Mouse (Mus musculus) lung, embryonic 14.5 days (tissue): ENCODE data around the gene Adra2b. TPM values are rescaled to one million over a fixed set of nuclear protein-coding genes. Genes with fewer than 3 reads are reported as not detected.

Source experiments
- ATAC-seq: fragments of 200-750 bp; cut with Nextera tagmentation; 2 replicates; pipeline ENCODE4 v1.8.0; 2017; ENCODE audit warnings: mild to moderate bottlenecking, moderate TSS enrichment, moderate library complexity; ENCODE audit not compliant: insufficient read depth
- DNase-seq: peaks from one replicate; pipeline ENCODE4 v3.0.0-alpha.2; 2015
- H3K27ac ChIP-seq: fragments of 300-500 bp; sonication (generic); 2 replicates; pipeline ENCODE4 v1.5.1; 2014; ENCODE audit warnings: low read depth, mild to moderate bottlenecking, moderate library complexity
- H3K27me3 ChIP-seq: fragments of 300-500 bp; sonication (generic); 2 replicates; pipeline ENCODE4 v1.6.1; 2014; ENCODE audit warnings: low read length, control low read depth; ENCODE audit not compliant: insufficient read depth
- H3K36me3 ChIP-seq: fragments of 300-500 bp; sonication (generic); 2 replicates; pipeline ENCODE4 v1.6.1; 2014; ENCODE audit warnings: control low read depth; ENCODE audit not compliant: insufficient read depth
- H3K4me1 ChIP-seq: fragments of 300-500 bp; sonication (generic); 2 replicates; pipeline ENCODE4 v1.6.1; 2014; ENCODE audit warnings: antibody characterized with exemption, control low read depth; ENCODE audit not compliant: insufficient read depth
- H3K4me2 ChIP-seq: fragments of 300-500 bp; sonication (generic); 2 replicates; pipeline ENCODE4 v1.6.1; 2014; ENCODE audit warnings: mild to moderate bottlenecking
- H3K4me3 ChIP-seq: fragments of 300-500 bp; sonication (generic); 2 replicates; pipeline ENCODE4 v1.5.1; 2014; ENCODE audit warnings: low read depth, low read length
- H3K9ac ChIP-seq: fragments of 300-500 bp; sonication (generic); 2 replicates; pipeline ENCODE4 v1.6.1; 2014
- H3K9me3 ChIP-seq: fragments of 300-500 bp; sonication (generic); 2 replicates; pipeline ENCODE4 v1.6.1; 2016; ENCODE audit warnings: low read depth, low read length, control low read depth
- CTCF ChIP-seq: IDR thresholded peaks from 2 replicates; pipeline ENCODE4 v1.5.1; 2016; ENCODE audit warnings: antibody characterized with exemption, low read depth
- WGBS: fragments of 180-500 bp; shearing (Covaris S2); extraction: QIAGEN DNeasy Blood & Tissue Kit; methylation state at CpG from one replicate; pipeline ENCODE4 v1.1.7; 2014; 5-methylcytosine and 5-hydroxymethylcytosine counted together
- polyA plus RNA-seq: library from polyadenylated mRNA; unstranded; fragments of >200 nt; fragmentation: Nextera tagmentation; extraction: Ambion mirVana; gene quantifications from 2 replicates; pipeline ENCODE4 v1.2.1, GENCODE M21; 2014

The Adra2b gene
- polyA plus RNA-seq, 1 experiment from 2014 or later, result not detected

- H3K4me2 ChIP-seq, result peak overlapping the region; percentile 92; the same call in 1 of the 2 replicates
- 0 out of 2 replicates have a peak, but pooled peaks cover 2% of the 10 kb centered on the region for H3K36me3 ChIP-seq
- no peak for DNase-seq
- ATAC-seq, result no peak
- no peaks in the 10 kb centered on the region for H3K9me3 ChIP-seq
- H3K9ac ChIP-seq, result no peak overlapping the region
- H3K4me1 ChIP-seq, result no peaks in the 10 kb centered on the region
- no peak for TF ChIP-seq CTCF
- no peak overlapping the region for H3K4me3 ChIP-seq
- no peak overlapping the region for H3K27ac ChIP-seq
- H3K27me3 ChIP-seq, result peaks cover 20% of the 10 kb centered on the region
- WGBS, result 51% methylated on average over 11 of the region's 11 CpGs
Measured at GRCm38 (mm10) chr2:127335078-127335541, 27.9 kb upstream of the Adra2b start.

- Histone ChIP-seq H3K27me3 (peaks cover 20% of the 10 kb centered on the region), H3K4me2 (peak within 1 kb of the TSS; percentile 92), H3K9me3 (no peaks in the 10 kb centered on the region), H3K4me3 (peak within 1 kb of the TSS; percentile 54), H3K36me3 (0 out of 2 replicates have a peak, but pooled peaks cover 2% of the 10 kb centered on the region), H3K4me1 (no peaks in the 10 kb centered on the region), H3K27ac (no peak within 1 kb of the TSS; the same call in 1 of the 2 replicates), H3K9ac (peak within 1 kb of the TSS; percentile 59)
- peak; percentile 88 for ATAC-seq
- DNase-seq, result peak; percentile 81
- WGBS, result under 1% methylated on average over 67 of the region's 76 CpGs
- no peak for TF ChIP-seq CTCF
Measured at GRCm38 (mm10) chr2:127335767-127336496, 27.1 kb upstream of the Adra2b start, which contains the start of gene Dusp2. Gene Dusp2 (plus strand): TSS chr2:127336159.

GRCm38 (mm10) chr2:127336497-127336832 is 26.5 kb upstream of the Adra2b start:
- Histone ChIP-seq H3K9ac (peak overlapping the region; percentile 59), H3K27me3 (peaks cover 20% of the 10 kb centered on the region), H3K4me1 (no peaks in the 10 kb centered on the region), H3K4me3 (peak overlapping the region; percentile 54), H3K27ac (no peak overlapping the region; the same call in 1 of the 2 replicates), H3K36me3 (0 out of 2 replicates have a peak, but pooled peaks cover 2% of the 10 kb centered on the region), H3K4me2 (peak overlapping the region; percentile 92), H3K9me3 (no peaks in the 10 kb centered on the region)
- no peak for TF ChIP-seq CTCF
- WGBS, result 2% methylated on average over 33 of the region's 33 CpGs
- ATAC-seq (no peak), DNase-seq (no peak)

- H3K27ac ChIP-seq, result no peak overlapping the region
- peaks cover 20% of the 10 kb centered on the region for H3K27me3 ChIP-seq
- DNase-seq (no peak), ATAC-seq (no peak)
- H3K36me3 ChIP-seq, result 0 out of 2 replicates have a peak, but pooled peaks cover 2% of the 10 kb centered on the region
- H3K4me1 ChIP-seq, result no peaks in the 10 kb centered on the region
- H3K9me3 ChIP-seq, result no peaks in the 10 kb centered on the region
- H3K4me3 ChIP-seq, result peak overlapping the region; percentile 54
- peak overlapping the region; percentile 92 for H3K4me2 ChIP-seq
- no peak for TF ChIP-seq CTCF
- H3K9ac ChIP-seq, result peak overlapping the region; percentile 59
- WGBS, result 31% methylated on average over 5 of the region's 5 CpGs
Measured at GRCm38 (mm10) chr2:127336885-127337284, 26.1 kb upstream of the Adra2b start.

GRCm38 (mm10) chr2:127337531-127337930 is 25.5 kb upstream of the Adra2b start:
- no peaks in the 10 kb centered on the region for H3K4me1 ChIP-seq
- WGBS, result 52% methylated on average over 11 of the region's 11 CpGs
- no peak for ATAC-seq

GRCm38 (mm10) chr2:127338012-127338411 is 25.0 kb upstream of the Adra2b start:
- DNase-seq (no peak), ATAC-seq (no peak)
- H3K27me3 ChIP-seq, result peaks cover 20% of the 10 kb centered on the region
- no peak overlapping the region for H3K27ac ChIP-seq
- H3K4me2 ChIP-seq, result peak overlapping the region; percentile 92
- no peak overlapping the region for H3K9ac ChIP-seq
- H3K36me3 ChIP-seq, result 0 out of 2 replicates have a peak, but pooled peaks cover 2% of the 10 kb centered on the region
- WGBS, result 45% methylated on average over 7 of the region's 7 CpGs
- H3K4me1 ChIP-seq, result no peaks in the 10 kb centered on the region
- H3K9me3 ChIP-seq, result no peaks in the 10 kb centered on the region
- H3K4me3 ChIP-seq, result peak overlapping the region; percentile 54; the same call in 1 of the 2 replicates
- TF ChIP-seq CTCF, result no peak

More at GRCm38 (mm10) chr2:127337531-127337930, 25.5 kb upstream of the Adra2b start:
- Histone ChIP-seq H3K27ac (no peak overlapping the region), H3K9ac (peak overlapping the region; percentile 6; the same call in 1 of the 2 replicates), H3K4me2 (peak overlapping the region; percentile 92), H3K27me3 (peaks cover 20% of the 10 kb centered on the region), H3K36me3 (0 out of 2 replicates have a peak, but pooled peaks cover 2% of the 10 kb centered on the region), H3K9me3 (no peaks in the 10 kb centered on the region), H3K4me3 (peak overlapping the region; percentile 54)
- DNase-seq, result no peak
- no peak for TF ChIP-seq CTCF

- DNase-seq (no peak), ATAC-seq (no peak)
- no peaks in the 10 kb centered on the region for H3K4me1 ChIP-seq
- H3K4me3 ChIP-seq, result peak within 1 kb of the TSS; percentile 54
- H3K9me3 ChIP-seq, result no peaks in the 10 kb centered on the region
- no peak within 1 kb of the TSS for H3K27ac ChIP-seq
- peak within 1 kb of the TSS; percentile 6; the same call in 1 of the 2 replicates for H3K9ac ChIP-seq
- TF ChIP-seq CTCF, result no peak
- H3K27me3 ChIP-seq, result peaks cover 20% of the 10 kb centered on the region
- 0 out of 2 replicates have a peak, but pooled peaks cover 2% of the 10 kb centered on the region for H3K36me3 ChIP-seq
- H3K4me2 ChIP-seq, result peak within 1 kb of the TSS; percentile 92
- 78% methylated on average over 4 of the region's 4 CpGs for WGBS
Measured at GRCm38 (mm10) chr2:127338416-127338815, 24.6 kb upstream of the Adra2b start, which contains the start of gene Astl. Gene Astl (plus strand): TSS chr2:127338639.
